Comparison of ENCODE assay signal across 11 mouse cellular contexts in the genomic region with DNA sequence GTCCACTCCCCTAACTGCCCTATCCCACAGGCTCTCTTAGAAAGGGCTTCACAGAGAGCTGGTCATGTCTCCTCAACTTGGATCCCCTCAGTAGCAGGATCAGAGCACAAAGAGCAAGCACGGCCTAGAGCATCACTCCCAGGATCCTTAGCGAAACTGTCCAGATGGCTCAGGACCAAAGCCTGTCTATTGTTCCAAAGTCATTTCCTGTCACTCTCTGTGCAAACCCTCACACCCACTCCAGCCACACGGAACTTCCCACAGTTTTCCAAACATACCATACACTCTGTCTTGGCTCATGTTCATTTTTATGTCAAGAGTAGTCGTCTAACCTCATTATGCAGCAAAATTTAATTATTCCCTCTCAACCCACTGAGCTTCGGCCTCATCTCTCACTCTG. TPM values are rescaled to one million over a fixed set of nuclear protein-coding genes. Genes with fewer than 3 reads are reported as not detected.
DNase-seq lines count a peak whose midpoint lies in the region; ATAC-seq and TF ChIP-seq lines count a peak whose summit lies in the region.
"Had no signal": no experiment of that assay in that cellular context is flagged by ENCODE, and none has a peak within 500 bp of the region (broad histone marks: within the 10 kb centered on the region; RNA-seq: fewer than 3 reads in every experiment).

No protein-coding gene starts in this region.

- no peak for TF ChIP-seq POLR2A in kidney, adult 2 months (IDR thresholded peaks at IDR 0.05; ENCODE audit: low read depth, low read length)

- no peak overlapping the region for H3K27ac ChIP-seq in hindbrain, embryonic 15.5 days (replicated peaks)
- H3K27ac ChIP-seq in hindbrain, embryonic 13.5 days: no peak overlapping the region
- H3K27ac ChIP-seq in kidney, adult 2 months (ENCODE audit: insufficient read depth, low read depth, low read length): peak overlapping the region; percentile 64

- no peak overlapping the region for H3K4me3 ChIP-seq in hindbrain, embryonic 15.5 days
- H3K4me3 ChIP-seq in hindbrain, embryonic 13.5 days: no peak overlapping the region
- H3K4me3 ChIP-seq in kidney, adult 2 months (ENCODE audit: insufficient read depth, low read depth, low read length): no peak overlapping the region
- H3K4me3 ChIP-seq: megakaryocyte, embryonic 14.5 days had no signal

- no peaks in the 10 kb centered on the region for H3K9me3 ChIP-seq in hindbrain, embryonic 15.5 days
- H3K9me3 ChIP-seq in hindbrain, embryonic 13.5 days: no peaks in the 10 kb centered on the region
- H3K9me3 ChIP-seq: megakaryocyte, embryonic 14.5 days had no signal

- WGBS in hindbrain, embryonic 15.5 days: 43% methylated on average over 5 of the region's 5 CpGs
- WGBS in hindbrain, embryonic 13.5 days: 54% methylated on average over 5 of the region's 5 CpGs
- 53% methylated on average over 5 of the region's 5 CpGs for WGBS in kidney, adult 2 months

- TF ChIP-seq CTCF in kidney, adult 2 months (conservative IDR thresholded peaks at IDR 0.05; ENCODE audit: insufficient read depth, insufficient read length, low read depth, low read length): no peak

- H3K36me3 ChIP-seq in hindbrain, embryonic 15.5 days: no peaks in the 10 kb centered on the region
- H3K36me3 ChIP-seq in hindbrain, embryonic 13.5 days: no peaks in the 10 kb centered on the region
- H3K36me3 ChIP-seq in kidney, adult 2 months (ENCODE audit: control insufficient read depth, insufficient read depth, low read length): no peaks in the 10 kb centered on the region

- no peaks in the 10 kb centered on the region for H3K27me3 ChIP-seq in hindbrain, embryonic 15.5 days
- H3K27me3 ChIP-seq in hindbrain, embryonic 13.5 days: no peaks in the 10 kb centered on the region
- H3K27me3 ChIP-seq in kidney, adult 2 months (replicated peaks; ENCODE audit: control insufficient read depth, insufficient read depth, low read length): no peaks in the 10 kb centered on the region
- H3K27me3 ChIP-seq: megakaryocyte, embryonic 14.5 days had no signal

- H3K9ac ChIP-seq in hindbrain, embryonic 15.5 days: no peak overlapping the region
- no peak overlapping the region for H3K9ac ChIP-seq in hindbrain, embryonic 13.5 days

- peaks cover 4% of the 10 kb centered on the region for H3K4me1 ChIP-seq in hindbrain, embryonic 15.5 days (replicated peaks)
- H3K4me1 ChIP-seq in hindbrain, embryonic 13.5 days (replicated peaks): 0 out of 2 replicates have a peak, but pooled peaks cover 3% of the 10 kb centered on the region
- H3K4me1 ChIP-seq in kidney, adult 2 months (ENCODE audit: control insufficient read depth, insufficient read depth, low read length): peaks cover 12% of the 10 kb centered on the region

- H3K4me2 ChIP-seq in hindbrain, embryonic 15.5 days: no peak overlapping the region
- no peak overlapping the region for H3K4me2 ChIP-seq in hindbrain, embryonic 13.5 days

- DNase-seq in heart, adult 18-20 months: peak; percentile 72 to 82
- peak; percentile 77 for DNase-seq in kidney, adult 2 months
- peak; percentile 80 for DNase-seq in lung, postnatal 10 days
- DNase-seq in thymus, postnatal 4 days: no peak
- no peak for DNase-seq in adrenal gland, postnatal 4 days (ENCODE audit: low spot score in 2 of 2)
- DNase-seq: cerebellum, postnatal 36 days; layer of hippocampus, postnatal 36 days had no signal

- peak; percentile 45; the same call in 1 of the 2 replicates for ATAC-seq in hindbrain, embryonic 15.5 days (ENCODE audit: low FRiP score, low read depth)
- ATAC-seq in hindbrain, embryonic 13.5 days (ENCODE audit: low FRiP score): no peak
- no peak for ATAC-seq in erythroblast, adult 5-6 weeks (replicated peaks; ENCODE audit: low FRiP score, poor library complexity, severe bottlenecking)

RNA-seq across cellular contexts. Expression of a gene that starts 40.6 kb away (rescaled TPM):
- 75.9 and 77.7 TPM in 2 replicates for polyA plus RNA-seq in hindbrain, embryonic 15.5 days (2015; fragmentation: Nextera tagmentation; extraction: Ambion mirVana)
- 62.3 and 71.4 TPM in 2 replicates for polyA plus RNA-seq in hindbrain, embryonic 13.5 days (2015; fragmentation: Nextera tagmentation; extraction: Ambion mirVana)
- 10 to 100 TPM; 36.3 to 42.7 TPM for total RNA-seq in heart, adult 18-20 months (2021)
- 73.8 and 88.4 TPM in 2 replicates for polyA plus RNA-seq in kidney, adult 2 months (2012; rRNA removed)
- 18.3 and 18.8 TPM in 2 replicates for total RNA-seq in erythroblast, adult 5-6 weeks (2015; ENCODE audit: low replicate concordance)
- total RNA-seq in erythroblast, adult 5-6 weeks (2017; ENCODE audit: low replicate concordance): 9.3 and 17.9 TPM in 2 replicates
- 100 to 1,000 TPM in 1 of 2 experiments, 10 to 100 TPM in 1; 93.4 to 102 TPM for total RNA-seq in adrenal gland, postnatal 4 days (2021)

Comparison
In these comparisons a context has a peak if more than half of its experiments do, and no peak if none do; other contexts are left out.
1. DNase-seq: peak in heart, adult 18-20 months (2 of 2), kidney, adult 2 months (single experiment) and lung, postnatal 10 days (single experiment); none in thymus, postnatal 4 days (single experiment) and adrenal gland, postnatal 4 days (0 of 2).